Mouse (Mus musculus) testis, postnatal 14 days (tissue): ENCODE results near the gene Chst11.
"Not testable (repeated sequence)": the region's sequence is repeated elsewhere in the genome, so short reads cannot be mapped to it uniquely, and the experiment has no call there.

Experiments
- DNase-seq: peaks from one replicate; pipeline ENCODE4 v3.0.0; 2021; ENCODE audit warnings: low spot score

Gene Chst11

DNA sequence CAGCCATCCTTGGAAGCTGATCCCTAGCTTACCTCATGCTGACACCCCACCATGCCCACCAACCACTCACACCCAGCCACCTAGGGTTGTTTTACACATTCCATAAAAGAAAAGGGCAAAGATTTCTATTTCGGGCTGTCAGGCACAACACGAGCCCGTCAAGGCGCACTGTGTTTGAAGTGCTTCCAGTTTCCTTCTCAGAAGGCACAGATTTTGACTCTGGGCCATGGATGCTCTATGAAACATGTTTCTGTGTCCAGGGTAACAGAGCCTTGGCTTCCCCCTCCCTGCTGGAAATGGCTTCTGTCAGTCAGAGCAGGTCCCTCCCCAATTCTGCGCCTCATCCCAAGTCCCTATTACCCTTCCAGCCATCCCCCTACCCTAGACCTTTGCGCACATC, 125.7 kb downstream of the Chst11 start:
- DNase-seq, result no peak

DNA sequence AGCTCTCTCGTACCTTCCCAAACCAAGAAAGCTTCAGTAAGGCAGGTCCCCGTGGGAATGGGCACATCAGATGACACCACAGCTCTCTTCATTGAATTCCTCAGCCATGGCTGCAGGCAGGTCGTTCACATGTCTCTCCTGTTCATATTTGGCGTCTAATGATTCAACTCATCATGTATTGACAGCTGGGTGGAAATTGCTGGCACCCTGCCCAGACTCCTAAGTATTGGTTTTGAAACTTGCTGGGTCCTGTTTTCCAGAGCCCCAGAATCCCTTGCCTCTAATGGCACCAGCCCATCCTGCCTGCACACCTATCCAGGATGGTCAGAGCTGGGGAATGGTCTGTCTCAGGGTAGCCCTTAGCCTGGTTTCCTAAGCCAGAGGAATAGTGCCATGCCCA, 127.0 kb downstream of the Chst11 start:
- DNase-seq, result no peak

DNA sequence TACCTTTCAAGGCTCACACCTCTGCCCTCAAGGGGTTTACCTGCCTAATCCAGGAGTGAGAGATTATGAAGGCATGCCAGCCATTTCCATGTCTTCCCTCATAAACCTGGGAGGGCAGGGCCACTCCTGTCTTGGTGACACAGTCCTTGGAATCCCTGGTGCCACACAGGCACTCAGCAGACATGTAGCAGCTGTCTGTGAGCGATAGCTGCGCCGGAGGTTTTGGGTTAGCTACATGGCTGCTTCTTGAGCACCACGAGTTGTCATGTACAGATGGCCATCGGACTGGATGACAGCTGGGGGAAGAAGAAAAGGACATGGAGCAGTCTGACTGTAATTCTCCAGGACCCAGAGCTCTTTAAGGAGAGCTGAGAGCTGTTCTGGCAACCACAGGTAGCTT, 129.3 kb downstream of the Chst11 start:
- no peak for DNase-seq

DNA sequence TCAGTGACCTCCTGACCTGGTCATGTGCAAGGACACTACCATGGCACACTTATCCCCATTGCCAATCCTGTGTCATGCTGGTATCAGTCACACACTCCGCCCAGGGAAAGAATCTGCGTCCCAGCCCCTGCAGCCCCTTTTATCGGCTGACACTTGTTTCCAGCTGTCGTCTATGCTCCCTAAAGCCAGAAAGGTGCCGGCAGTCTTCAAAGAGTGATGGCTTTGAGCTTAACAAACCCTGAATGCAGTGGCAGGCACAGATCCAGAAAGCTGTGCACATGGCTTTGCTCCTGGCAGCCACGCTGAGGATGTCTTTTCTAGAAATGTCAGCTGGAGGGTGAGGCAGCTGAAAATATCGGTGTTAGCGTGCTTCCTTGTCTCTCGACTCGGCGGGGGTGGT, 131.6 kb downstream of the Chst11 start:
- no peak for DNase-seq

DNA sequence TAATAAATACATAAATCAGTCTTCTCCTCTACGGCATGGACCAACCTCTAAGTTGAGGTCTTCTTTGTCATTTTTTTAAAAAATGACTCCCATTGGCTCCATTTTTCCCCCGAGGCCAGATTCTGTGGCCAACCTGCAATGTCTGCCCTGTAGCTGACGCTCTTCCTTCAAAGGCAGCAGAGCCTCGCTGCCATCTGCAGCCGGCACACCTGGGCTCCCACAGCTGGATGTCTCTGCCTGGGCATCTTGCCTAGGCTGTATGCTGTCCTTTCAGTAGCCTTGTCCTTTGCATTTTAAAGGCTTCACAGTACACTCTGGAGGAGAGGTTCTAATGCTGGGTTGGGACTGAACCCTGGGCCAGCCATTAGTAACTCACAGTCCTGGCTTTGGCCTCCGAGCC, 132.6 kb downstream of the Chst11 start:
- no peak for DNase-seq

DNA sequence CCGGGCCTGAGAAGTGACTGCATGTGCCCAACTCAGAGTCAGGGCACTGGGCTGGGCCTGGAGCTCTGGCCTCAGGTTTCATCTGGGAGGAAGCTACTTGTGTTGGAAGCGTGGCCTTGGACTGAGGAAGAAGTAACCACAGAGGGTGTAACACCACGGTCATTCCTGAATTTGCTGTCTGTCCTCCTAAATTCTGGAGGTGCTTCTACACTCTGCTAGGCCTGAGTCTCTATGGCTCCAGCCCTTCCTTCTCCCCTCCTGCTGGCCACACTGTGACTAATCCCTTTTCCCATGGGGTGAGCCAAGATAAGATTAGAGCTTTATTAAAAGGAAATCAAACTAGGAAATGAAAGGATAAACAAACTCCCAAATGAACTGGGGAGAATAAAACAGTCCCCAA, 133.3 kb downstream of the Chst11 start:
- no peak for DNase-seq

DNA sequence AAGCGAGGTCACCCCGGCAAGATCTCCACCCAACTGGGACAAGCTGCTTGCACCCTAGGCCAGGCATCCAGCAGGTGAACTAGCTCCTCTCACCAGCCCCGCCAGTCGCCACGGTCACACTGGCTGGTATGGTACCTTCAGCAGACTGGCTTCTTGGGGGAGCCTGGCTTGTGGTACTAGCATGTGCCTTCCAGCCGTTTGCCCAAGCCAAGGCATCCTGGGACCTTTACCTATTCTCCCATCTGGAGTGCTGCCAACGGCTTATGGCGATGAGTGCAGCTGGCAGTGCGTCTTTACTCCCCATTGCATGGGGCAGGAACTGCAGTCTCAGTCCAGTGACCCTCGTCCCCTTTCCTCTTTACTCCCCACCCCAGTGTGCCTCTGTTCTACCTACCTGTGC, 133.7 kb downstream of the Chst11 start:
- no peak for DNase-seq

DNA sequence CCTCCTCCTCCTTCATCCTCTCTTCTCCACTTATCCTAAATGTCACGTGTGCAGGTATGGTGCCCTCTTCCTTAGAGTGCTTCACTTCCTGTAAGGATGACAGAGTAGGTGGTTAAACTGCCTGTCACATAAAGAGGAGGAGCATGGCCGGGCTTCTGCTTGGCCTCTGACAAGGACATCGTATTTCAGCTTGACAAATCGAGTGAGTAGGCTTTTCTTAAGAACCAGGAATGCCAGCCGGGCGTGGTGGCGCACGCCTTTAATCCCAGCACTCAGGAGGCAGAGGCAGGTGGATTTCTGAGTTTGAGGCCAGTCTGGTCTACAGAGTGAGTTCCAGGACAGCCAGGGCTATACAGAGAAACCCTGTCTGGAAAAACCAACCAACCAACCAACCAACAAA, 134.2 kb downstream of the Chst11 start:
- not testable (repeated sequence) for DNase-seq

DNA sequence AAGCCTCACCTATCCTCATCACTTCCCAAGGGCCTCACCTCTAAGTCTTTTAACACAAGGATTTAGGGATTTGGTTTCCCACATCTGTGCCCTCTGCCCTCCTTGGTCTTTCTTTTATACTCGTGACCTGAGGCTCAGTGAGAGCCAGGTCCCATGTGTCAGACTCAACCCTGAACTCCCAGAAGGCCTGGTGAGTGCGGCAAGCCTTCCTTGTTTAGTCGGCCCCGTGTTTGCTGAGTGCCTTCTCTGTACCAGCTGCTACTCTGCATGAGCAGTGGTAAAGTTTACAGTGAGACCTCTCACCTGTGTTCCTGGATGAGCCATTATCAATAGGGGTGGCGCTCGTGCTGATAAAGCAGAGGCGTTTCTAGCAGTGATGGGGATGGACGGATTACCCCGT, 134.6 kb downstream of the Chst11 start:
- no peak for DNase-seq

DNA sequence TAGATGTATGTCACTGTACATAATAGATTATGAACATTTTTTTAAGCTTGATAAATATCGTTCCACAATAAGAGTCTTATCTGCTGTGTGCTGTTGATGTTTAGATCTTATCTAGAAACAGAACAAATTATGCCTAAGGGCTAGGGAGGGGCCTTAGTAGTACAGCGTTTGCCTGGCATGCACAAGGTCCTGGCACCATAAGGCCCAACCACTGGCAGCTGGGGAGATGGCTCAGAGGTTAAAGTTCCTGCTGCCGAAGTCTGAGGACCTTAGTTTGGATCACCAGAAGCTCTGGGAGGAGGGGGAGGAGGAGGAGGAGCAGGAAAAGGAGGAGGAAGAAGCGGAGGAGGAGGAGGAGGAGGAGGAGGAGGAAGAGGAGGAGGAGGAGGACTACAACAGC, 135.6 kb downstream of the Chst11 start:
- DNase-seq, result no peak

DNA sequence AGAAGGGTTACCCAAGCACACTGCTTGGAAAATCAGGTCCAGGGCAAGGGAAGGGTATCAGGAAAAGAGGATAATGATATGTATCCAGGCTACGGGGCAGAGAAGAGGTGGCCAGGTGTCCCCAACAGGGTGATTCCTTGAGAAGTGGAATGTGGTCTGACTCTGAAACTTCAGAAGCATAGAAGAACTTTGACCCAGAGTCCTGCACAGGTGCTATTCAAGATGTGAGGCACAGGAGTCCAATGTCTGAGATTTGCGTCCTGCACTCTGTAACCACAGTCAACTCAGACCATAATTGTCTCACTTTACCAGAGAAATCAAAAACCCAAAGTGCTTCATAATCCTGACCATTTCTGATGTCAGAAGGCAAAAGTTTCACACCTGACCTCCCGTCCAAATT, 139.3 kb downstream of the Chst11 start:
- DNase-seq, result no peak

DNA sequence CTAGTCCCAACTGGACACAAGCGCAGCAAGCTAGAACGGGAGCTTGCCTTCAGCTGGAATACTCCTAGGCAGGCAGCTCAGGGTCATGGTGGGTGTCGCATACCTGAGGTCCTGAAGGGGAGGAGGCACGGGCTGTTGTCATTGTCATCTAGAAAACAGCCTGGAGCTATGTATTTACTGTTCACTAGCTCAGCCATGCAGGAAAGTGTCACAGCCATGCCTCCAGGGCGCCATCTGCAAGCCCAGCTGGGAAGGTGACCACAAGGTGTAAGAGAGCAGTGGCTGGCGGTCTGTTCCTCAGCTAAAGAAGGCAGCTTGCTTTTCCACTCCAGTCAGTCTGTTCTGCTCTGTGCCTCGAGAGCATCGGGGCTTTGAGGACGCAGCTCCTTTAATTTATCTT, 141.1 kb downstream of the Chst11 start:
- peak; percentile 20 for DNase-seq

DNA sequence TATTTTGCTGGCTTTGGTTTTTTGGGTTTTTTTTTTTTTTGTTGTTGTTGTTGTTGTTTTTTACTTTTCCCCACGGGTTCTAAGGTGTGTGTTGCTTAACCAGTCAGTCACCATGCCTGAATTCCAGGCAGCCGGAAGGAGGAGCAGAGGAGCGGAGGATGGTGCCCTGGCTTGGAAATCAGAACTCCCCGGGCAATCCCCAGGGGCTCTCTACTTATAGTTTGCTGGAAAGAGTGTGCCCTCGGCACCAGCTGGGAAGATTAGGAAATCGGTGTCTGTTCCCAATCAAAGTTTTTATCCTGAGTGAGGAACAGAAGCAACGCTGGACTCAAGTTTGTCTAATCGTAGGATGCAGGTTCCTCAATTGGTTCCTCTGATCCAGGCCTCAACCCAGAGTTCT, 143.1 kb downstream of the Chst11 start:
- no peak for DNase-seq

DNA sequence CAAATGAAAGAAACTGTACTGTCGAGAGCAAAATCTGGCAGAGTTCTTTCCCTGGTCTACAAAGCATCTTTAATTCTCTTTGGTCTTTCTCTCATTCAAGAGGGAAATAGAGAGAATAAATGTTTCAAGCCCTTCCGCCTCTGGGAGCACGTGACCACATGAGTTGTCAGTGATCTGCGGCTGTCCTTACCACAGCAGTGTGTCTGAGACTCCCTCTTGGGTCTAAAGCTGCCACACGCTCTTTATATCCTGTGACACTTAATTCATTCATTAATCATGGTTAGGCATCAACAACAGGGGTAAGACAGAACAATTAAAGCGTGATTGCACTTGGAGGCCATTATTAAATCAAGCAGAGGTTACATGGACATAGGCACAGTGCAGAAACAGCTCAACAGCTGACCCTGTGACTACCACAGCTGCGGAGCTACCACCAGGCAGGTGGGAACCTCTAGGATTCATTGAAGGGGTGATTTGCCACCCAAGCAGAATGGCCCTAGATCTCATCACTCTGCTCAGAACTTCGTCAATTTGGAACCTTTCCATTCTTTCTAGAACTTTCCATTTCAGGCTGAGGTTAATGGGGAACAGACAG, 144.4 kb downstream of the Chst11 start:
- no peak for DNase-seq

DNA sequence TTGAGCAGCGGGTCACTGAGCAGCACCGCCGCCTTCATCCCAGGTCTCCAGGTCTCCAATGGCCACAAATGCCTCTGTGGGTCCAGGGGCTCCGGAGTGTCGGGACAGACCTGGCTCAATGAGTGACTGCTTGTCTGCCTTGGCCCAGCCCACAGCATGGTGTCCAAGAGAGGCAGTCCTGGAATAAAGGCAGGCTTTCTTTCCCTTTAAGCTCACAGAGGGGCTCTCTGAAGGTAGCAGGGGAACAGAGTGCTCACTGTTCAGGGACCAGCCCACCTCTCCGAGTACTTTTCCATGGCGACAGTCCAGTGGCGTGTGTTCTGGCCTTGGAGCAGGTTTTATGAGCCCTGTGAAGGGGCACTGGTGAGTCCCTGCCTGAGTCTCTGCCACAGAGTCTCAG, 145.3 kb downstream of the Chst11 start:
- DNase-seq, result no peak

DNA sequence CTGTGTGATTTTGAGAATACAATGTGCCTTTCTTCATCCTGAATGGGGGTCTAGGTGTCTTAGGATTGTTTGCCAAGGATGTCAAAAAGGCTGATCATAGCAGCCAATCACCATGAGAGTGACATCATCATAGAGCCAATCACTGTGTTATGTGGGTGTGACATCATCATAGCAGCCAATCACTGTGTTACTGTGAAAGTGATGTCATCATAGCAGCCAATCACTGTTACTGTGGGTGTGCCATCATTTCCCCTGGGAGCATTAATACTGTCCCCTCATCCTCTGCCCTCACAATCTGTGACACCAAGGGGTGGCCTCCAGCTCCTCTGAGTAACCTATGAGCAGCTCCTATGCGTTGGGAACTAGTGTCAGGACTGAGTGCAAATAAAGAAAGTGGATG, 146.6 kb downstream of the Chst11 start:
- no peak for DNase-seq

DNA sequence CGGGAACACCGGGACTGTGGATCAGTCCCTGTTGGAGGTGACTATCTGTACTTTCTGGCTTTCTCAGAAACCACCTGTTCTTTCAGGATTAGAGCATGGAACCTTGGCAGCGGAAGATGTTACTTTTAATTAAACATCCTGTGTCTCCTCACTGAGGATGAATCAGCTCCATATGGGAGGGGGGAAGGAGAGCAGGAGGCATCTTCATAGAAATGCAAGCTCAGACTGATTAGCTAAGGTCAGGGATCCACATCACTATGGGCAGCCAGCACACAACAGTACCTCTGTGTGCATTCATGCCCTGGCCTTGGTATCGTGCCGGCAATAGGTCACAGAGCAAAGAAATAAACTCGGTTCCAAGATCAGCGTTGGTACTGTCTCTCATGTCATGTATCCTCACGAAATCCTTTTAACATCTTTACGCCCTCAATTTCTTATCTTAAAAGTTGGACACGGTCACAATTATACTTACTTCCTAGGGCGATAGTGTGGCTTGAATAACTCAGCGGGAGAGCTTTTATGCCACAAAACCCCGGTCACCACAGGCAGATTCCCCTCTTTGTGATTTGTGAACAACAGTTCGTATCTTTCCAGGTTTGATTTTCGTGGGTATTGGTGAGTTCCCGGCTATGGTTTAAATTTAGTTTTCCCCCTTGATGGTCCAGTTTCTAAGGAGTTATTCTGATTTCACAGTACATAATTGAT, 148.7 kb downstream of the Chst11 start:
- no peak for DNase-seq

DNA sequence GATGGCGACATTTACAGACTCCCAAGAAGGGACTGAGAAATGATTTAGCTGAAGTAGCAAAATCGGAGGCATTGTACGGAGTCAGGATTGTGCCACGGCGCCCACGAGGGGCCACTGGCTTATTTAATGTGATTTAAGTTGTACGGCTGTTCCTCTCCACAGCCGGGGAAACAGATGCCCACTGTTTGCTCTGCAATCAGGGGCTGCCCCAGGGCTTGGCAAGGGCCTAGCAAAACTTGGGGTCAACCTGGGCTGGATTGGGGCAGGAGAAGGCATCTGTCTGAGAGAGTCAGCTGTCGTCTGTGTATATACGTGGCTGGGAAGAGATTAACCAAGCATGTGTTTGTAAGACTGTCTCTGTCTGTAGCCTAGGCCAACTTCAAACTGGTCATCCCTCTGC, 149.6 kb downstream of the Chst11 start:
- DNase-seq, result no peak

DNA sequence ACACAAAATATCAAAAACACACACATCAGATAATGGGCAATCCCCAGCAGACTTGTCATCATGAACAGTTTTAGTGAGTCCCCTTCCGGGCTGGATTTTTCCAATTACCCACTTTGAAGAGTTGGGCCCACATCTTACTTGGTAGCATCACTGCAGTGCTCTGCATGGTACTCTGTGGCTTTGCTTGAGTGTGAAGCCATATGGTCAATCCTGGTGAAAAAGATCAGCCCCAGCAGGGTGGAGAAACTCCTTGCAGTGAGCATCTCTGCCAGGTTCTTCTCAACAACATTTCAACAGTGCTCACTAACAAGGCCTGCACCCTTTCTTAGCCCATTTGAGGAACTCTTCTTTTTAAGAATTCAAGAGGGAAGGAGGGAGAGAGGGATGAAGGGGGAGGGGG, 150.7 kb downstream of the Chst11 start:
- DNase-seq, result no peak

DNA sequence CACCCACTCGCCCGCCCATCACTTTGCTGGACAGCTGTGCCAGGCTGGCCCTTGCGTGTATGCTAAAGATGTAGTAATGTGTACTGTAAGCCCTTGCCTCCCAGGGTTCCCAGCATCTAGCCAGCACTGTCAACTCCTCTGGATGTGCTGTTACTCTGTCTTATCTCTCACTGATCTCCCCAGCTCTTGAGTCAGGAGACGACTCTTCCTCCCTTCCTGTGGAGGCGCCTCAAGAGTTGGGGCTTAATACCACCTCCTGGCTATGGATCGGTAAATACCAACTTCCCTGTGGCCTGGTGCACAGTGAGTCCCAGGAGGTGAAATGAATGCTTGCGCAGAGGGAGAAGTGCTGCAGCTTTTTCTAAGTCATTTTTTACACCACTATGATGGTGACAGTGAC, 151.8 kb downstream of the Chst11 start:
- DNase-seq, result no peak

DNA sequence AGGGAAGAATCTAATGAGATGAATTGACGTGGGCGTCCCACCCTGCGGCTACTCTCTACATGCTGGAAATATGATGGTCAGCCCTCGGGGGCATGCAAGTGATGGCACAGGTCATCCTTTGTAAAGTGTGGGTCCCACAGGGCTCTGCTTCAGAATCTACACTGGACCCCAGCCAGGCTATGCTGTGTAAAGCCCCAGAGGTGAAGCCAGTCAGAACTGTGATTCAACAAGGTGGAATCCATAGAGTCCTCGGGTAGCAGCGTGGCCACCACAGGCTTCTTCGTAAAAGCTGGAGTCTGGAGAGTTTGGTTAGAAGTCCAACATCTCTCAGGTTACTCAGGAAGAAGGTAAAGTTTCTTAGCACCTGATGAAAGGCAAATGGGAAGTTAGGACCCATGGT, 154.0 kb downstream of the Chst11 start:
- DNase-seq, result no peak

DNA sequence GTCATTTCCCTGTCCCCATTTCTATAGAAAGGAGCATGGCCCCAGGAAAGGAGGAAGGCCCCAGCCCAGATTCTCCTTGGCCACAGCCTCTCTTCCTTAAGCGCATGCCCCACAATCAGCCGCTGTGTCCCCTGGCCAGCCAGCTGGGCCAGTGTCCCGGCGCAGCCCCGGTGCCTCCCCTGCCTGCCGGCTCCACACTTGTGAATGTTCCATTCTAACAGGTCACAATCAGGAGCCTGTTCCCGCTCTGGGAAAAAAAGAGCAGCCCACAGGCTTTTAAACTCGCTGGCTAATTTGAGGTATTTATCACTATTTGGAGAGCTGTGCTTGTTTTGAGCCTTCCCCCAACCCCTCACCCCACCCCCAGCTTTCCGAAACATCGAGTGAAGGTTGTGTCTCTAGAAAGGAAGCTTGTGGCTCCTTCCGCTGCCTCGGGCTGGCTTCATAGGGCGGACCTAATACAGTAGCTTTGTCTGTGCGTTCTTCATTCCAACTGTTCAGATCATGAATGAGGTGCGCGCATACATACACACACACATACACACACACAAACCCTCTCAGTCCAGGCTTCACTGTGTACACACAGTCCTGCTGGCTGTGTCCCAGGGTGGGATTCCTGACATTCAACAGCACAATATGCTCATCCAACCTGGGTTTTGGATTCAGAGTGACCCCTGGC, 155.1 kb downstream of the Chst11 start:
- peak; percentile 51 for DNase-seq

DNA sequence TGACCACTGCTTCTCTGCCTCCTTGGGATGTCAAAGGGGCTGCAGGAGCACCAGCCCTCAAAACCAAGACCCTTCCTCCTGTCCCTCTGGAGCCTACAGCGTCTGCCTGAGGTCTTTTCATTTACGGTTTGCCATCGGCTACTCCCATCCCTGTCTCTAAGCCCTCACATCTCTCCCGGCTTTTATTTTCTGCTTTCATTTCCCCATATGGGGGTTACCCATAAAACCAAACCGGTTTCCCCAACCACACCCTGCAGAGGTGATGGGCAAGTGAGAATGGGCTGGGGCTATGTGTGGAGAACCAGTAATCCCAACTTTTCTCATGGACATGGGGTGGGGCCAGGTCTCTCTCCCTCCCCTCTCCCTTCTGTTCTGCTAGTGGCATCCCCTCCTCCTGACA, 156.1 kb downstream of the Chst11 start:
- no peak for DNase-seq

DNA sequence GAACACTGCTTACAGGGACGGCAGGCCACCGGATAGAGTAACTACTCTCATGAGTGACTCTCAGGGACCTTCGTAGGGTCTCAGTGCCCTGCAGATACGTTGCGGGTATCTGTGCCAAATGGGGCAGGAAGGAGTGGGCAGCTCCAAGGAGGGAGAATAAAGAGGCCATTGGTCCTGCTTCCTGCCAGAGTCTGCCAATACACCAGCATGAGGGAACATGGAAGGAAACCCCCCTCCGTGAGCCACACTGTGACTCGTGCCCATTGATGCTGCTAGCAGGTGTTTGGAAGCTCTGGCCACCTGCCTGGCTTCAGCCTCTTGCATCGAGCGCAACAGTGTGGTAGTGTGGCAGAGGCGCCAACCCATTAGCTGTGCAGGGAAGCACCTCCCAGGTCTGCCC, 157.8 kb downstream of the Chst11 start:
- no peak for DNase-seq
